Mouse (Mus musculus): ENCODE data around the gene Gm49361.

Gm49361 gene

DNA sequence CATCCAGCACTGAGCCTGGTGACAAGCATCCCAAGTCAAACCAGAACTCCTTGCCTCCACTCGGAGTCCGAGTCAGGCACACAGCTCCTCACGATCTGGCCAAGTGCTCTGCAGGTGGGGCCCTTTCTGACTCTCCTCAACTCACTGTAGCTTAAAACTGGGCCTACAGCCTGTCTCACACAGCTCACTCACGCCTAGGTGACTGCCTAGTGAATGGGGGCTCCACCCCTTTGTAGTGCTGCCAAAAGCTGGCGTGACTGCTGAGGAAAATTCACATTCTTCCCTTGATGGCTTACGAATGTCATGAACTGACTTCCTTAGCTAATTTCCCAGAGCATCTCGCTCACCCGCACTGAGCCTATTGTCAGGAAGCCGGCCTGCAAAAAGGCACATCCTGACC lies 15.4 kb downstream of the Gm49361 start:
- no peak for DNase-seq (ENCODE audit: low read depth in 1 of 2, low spot score in 2 of 2)

DNA sequence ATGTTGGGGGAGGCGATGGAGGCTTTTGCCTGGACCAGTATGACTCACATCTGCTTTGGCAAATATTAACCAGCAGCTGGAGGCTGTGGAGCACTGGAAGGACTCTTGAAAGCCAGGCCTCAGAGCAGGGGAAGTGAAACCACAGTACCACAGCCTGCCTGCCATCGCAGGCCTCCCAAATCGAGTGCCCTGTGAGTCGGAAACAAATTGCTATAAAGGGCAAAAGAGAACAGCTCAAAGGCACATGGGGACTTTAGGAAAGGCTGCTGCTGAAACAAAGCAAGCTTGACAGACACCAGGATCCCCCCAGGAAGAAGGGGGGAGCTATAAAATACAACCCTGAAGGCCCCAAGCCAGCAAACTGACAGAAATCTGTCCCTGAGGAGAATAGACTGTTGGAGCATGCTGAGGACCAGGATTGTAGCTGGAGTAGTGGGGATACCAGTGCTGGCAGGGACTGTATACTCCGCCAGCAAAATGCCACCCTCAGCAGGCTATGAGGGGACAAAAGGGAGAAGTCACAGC lies 15.9 kb downstream of the Gm49361 start:
- peak; percentile 48 to 64 for DNase-seq (ENCODE audit: low read depth in 1 of 2, low spot score in 2 of 2)

DNA sequence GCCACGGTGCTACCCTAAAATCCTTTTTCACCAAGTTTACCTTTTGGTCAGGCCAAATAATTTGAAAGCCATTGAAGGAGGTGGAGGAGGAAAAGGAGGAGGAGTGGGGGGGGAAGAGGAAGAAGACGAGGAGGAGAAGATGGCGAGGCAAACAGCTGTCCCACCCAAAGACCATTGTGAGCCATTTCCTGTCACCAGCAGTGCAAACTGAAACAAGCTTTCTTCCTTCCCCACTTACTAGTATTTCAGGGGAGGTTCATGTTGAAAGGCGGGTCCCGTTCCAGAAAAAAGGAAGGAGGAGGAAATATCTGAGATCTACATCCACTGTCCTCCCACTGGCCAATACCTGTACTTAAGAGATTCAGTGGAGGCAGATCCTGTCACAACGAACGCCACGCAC lies 16.5 kb downstream of the Gm49361 start:
- DNase-seq (ENCODE audit: low read depth in 1 of 2, low spot score in 2 of 2): no peak

DNA sequence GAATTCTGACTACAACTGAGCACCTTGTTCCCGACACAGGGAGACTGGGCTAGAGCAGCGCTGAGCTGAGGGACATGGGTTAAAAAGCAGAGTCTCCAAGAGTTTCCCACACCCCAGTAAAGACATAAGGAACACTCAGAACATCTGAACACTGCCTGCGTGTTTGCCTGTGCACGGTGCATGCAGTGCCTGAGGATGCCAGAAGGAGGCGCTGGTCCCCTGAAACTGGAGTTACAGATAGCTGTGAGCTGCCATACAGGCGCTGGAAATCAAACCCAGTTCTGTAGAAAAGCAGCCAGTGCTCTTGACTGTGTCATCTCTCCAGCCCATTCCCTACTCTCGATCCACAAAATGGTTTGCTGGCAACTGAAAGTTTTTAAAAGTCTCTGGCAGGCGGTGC lies 19.7 kb downstream of the Gm49361 start:
- no peak for DNase-seq (ENCODE audit: low read depth in 1 of 2, low spot score in 2 of 2)

DNA sequence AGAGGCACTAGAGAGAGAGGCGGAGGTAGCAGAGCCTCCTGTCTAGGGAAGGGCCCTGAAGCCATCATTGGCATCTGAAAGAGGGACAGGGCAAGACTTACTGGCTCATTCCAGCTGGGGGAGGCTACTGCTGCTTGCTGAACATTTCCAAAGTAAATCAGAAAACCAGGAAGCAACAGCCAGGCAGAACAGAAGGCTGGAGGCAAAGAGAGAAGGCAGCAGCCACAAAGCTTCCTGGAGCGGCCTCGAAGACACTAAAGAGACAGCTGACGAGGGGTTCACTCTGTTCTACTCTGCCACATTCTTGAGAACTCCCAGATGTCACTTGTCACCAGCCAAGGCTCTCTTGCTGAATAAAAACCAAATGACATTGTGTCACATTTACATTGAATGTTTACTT lies 21.4 kb downstream of the Gm49361 start:
- no peak for DNase-seq (ENCODE audit: low read depth in 1 of 2, low spot score in 2 of 2)

DNA sequence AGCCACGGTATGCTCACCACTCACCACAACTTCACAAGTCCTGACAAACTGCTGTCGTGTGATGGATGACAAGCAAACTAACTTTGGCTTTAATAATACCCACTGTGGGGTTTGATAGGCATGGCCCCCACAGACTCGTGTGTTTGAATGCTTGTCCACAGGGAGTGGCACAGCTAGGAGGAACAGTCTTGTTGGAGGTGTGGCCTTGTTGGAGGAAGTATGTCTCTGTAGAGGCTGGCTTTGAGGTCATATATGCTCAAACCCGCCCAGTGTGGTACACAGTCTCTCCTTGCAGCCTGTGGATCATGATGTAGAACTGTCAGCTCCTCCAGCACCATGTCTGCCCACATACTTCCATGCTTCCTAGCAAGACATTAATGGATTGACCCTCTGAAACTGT lies 27.7 kb downstream of the Gm49361 start:
- no peak for DNase-seq (ENCODE audit: low read depth in 1 of 2, low spot score in 2 of 2)

DNA sequence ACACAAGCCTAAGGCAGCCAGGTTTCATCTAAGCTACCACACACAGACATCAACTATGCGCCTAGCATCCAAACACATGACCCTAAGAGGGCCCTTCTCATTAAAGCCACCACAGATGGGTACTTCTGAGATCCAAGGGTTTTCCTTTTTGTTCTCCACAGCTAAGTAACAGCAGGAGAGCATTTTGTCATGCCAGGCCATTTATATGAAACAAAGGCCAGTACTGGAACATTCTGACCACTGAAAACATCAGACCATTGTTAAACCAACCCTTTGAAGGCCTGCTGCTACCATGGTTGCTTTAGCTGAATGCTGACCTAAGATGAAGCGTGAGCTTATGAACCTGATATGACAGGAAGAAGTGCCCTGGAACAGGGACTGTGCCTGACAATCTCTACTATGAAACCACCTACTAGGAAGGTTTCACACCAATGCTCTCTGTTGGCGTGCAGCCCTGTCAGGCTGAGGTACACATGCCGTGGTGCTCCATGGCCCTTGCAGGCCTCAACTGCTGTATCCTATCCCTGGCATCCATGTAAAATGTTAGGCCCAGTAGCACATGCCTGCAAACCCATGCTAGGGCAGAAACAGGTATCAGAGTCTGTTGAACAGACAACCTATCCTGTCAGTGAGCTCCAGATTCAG lies 29.2 kb downstream of the Gm49361 start:
- no peak for DNase-seq (ENCODE audit: low read depth in 1 of 2, low spot score in 2 of 2)

DNA sequence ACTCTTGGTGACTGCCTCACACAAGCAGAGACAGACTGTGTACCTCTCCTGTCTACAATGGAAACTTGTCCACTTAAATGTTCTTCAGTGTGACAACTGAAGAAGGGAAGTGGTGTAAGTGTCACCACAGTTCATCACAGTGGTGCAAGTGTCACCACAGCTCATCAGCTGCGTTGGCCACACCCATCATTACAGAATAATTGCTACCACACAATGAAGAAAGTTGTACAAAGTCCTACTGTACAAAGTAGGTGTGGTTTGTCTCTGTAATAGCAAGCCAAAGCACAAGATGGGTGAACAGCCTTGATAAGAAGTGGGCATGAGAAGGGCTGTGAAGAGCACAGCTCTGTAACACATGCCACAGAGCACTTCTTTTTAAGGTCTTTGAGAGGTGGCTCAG lies 33.0 kb downstream of the Gm49361 start:
- peak; percentile 26 to 32 for DNase-seq (ENCODE audit: low read depth in 1 of 2, low spot score in 2 of 2)

DNA sequence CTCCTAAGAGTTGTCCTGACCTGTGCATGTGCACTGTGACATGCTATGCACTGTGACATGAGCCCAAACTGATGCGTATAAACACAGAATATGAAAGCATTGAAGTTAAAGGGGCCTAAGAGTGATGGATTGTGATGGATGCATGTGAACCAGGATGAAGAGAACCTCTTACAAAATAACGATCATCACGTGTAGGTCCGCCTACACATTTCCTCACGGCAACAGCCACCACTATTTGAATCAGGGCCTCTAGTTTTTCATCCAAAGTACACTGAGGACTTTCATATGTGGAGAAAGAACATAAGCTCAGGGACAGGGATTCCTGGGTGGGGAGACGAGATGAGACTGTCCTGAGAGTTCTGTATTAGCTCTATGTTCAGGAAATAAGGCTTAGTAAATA lies 34.8 kb downstream of the Gm49361 start:
- DNase-seq (ENCODE audit: low read depth in 1 of 2, low spot score in 2 of 2): no peak

DNA sequence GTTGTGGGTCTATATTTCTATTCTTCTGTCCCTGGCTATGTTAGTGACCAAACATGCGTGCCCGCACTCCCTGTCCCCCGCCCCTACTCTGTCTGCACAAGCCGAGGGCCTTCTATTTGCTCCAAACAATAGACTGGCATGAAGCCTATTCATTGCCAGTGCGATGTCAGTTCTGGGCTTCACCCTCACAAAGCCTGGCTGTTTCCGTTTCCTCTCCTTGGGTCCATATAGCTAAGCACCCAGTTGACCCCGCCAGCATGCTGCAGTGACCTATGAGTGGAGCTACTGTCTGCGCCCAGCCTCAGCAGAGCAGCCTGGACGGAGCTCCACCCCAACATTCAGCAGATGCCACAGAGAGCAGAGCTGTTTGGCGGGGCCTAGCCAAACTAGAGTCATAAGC lies 36.7 kb downstream of the Gm49361 start:
- DNase-seq (ENCODE audit: low read depth in 1 of 2, low spot score in 2 of 2): no peak

DNA sequence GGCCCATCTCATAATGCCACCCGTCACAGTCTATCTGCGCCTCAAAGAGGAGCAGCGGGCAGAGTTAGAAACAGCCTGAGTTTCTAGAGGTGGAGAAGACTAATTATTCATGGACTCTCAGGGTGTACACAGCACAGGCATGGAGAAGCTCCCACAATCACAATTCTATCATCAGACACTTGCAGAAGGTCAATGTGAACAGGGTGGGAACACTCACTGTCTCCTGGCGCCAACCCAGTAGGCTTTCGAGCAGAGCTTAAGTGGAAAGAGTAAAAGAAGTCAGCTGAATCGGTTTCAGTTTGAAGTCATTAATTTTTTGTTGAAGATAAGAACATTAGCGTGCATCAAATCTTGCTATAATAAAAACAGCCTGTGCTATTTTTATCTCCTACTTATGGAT lies 37.3 kb downstream of the Gm49361 start:
- no peak for DNase-seq (ENCODE audit: low read depth in 1 of 2, low spot score in 2 of 2)

DNA sequence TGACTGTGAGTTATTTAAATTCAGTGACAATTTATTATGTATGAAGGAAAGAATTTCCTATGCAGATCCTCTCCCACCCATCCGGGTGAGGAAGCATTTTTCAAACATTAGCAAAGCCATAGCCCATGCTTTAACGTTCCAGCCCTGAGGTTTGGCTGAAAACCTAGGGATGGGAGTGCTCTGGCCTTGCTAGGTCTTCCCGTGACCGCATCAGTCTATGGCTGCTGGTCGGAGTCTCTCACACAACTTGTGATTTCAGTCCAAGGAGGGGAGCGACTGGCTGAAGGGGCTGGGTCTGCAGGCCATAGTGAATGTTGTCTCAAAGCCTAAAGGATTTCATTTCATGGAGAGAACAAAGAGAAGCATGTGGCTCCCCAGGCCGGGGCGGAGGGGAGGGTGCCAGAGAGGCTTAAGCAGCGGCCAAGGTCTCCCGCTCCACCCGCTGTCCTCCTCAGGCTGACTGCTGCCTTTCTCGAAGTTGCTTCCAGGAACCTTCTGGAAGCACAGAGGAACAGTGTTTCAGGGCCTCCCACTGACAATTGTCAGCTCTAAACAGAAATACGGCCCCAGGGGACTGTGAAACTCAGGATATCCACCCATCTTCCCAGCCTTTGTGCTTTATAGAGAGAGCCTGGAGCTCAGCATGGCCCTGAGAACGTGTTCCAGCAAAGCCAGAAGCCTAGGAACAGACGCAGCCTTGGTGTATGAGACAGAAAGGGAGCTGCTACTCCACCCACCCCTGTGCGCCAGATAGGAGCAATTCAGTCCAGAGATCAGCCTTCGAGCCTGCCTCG lies 38.6 kb downstream of the Gm49361 start:
- DNase-seq (ENCODE audit: low read depth in 1 of 2, low spot score in 2 of 2): no peak

DNA sequence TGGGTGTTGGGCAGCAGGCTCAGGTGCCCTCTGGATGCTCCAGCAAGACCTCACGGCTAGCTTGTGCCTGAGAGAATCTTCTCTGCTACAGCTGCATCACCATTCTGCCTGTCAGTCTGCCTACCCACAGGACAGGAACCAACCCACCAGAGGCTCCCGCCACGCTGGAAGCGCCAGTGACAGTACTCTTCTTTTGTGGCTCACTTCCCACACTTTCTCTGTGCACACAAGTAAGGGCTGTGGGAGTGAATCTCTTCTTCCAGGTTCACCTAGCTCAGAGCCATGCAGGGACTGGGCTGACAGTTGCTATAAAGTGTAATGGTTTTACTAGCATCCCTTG lies 39.2 kb downstream of the Gm49361 start:
- DNase-seq (ENCODE audit: low read depth in 1 of 2, low spot score in 2 of 2): no peak

DNA sequence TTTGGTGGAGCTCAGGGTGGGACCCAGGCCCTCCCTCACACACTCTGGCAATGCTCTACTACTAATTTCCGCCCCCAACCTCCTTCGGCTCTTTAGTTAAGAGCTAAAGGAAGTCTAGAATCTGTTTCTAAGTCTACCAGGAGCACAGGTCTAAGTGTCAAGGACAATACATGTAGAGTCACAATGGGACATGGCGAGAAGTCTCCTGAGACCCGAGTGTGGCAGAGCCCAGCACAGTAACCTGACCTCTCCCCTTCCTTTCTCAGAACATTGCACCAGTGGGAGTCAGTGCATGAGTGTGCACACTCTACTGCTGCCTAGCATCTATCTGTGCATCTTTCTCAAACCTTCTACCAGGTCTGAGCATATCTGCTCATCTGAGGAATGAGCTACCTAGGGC lies 40.1 kb downstream of the Gm49361 start:
- no peak for DNase-seq (ENCODE audit: low read depth in 1 of 2, low spot score in 2 of 2)

DNA sequence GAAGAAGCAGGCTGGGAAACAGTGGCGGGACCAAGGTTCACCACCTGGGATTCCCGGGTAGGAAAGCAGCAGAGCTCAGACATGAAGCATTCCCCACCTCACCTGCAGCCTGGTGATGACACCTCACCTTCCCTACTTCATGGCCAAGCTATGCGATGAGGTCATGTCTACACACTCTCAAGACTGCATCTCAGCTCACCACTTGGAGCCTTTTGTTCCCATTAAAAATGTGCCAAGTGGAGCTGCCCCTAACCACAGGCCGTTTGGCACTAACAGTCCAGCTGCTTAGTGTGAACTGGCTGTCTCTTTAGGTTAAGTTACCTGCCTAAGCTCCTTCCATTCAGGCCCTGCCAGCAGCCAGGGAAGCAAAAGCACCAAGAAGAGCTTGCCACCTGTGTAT lies 40.8 kb downstream of the Gm49361 start:
- DNase-seq (ENCODE audit: low read depth in 1 of 2, low spot score in 2 of 2): no peak

DNA sequence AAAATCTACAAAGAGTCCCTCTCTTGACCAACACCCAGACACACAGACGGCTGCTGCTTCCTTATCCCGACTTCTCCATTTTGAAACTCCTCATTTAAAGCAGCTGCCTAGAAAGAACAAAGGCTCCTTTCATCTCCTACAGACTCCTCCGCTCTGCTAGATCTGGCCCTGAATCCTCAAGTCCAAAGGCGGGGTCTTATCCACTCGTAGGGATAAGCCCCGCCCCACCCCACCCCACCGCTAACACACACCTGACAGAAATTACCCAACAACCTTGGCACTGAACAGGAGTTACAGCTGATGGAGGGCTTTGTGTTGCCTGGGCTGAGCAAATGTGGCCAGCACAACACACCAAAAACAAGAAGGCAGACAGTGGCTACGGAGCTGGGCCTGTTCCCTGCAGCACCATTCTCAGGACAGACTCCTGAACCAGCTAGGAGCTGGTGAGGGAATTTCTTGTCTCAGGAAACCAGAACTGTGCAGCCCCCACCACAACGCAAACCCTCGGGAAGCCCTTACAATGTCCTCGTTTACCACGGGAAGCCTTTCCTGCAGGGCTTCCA lies 43.9 kb downstream of the Gm49361 start:
- no peak for DNase-seq (ENCODE audit: low read depth in 1 of 2, low spot score in 2 of 2)

DNA sequence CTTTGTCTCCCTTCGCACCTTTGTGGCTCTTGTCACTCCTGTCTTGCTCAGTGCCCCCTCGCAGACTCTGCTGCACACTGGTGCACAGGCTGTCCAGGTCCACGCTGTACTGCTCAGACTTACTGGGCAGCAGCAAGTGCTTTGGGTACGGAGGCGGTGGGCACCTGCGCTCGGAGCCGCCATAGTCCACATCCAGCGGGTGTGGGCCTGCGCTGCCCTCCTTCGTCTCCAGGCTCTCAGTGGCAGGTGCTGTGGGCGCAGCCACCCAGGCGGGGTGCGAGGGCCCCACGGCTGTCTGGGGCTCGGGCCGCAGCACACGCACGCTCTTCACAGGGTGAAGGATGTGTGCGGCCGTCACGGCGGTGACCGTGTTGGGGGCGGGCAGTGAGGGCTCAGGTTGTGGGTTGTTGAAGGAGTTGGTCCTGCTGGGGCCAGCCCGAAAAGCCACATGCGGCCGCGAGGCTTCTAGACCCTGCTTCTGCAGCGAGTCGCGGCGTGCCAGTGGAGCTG lies 46.4 kb downstream of the Gm49361 start:
- no peak for DNase-seq (ENCODE audit: low read depth in 1 of 2, low spot score in 2 of 2)

DNA sequence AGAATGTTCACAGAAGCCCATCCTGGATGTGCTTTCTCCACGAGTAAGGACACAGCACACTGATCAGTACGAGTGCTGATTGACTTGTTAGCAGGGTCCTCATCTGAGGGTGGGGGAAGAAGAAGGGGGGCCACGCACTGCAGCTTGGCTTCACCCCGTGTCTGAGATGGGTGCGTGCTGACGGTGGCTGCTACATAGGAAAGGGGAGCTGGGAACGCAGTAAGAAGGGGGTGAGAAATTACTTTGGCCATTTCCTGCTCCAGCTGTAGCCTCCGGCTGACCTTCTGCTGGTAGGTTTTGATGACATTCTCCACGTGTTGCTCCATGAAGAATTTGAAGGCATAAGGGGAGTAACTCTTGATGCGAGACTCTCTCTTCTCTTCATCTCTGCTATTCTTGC lies 46.9 kb downstream of the Gm49361 start:
- DNase-seq (ENCODE audit: low read depth in 1 of 2, low spot score in 2 of 2): no peak

DNA sequence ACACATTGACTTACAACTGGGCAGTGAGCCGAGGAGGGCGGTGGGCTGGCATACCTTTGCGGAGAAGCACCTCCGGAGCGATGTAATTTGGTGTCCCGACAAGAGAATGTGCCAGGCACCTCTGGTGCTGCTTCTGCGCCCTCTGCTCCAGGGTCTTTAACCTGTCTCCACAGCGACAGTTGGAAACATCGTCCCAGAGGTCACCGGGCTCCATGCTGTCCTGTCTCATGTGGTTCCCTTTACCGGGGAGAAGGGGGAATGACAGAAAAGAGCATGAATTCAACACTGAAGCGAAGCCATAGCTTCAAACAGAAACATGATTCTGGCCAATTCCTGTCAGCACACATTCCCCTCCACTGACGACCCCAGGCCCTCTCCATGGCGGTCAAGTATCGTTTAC lies 49.8 kb downstream of the Gm49361 start:
- no peak for DNase-seq (ENCODE audit: low read depth in 1 of 2, low spot score in 2 of 2)

DNA sequence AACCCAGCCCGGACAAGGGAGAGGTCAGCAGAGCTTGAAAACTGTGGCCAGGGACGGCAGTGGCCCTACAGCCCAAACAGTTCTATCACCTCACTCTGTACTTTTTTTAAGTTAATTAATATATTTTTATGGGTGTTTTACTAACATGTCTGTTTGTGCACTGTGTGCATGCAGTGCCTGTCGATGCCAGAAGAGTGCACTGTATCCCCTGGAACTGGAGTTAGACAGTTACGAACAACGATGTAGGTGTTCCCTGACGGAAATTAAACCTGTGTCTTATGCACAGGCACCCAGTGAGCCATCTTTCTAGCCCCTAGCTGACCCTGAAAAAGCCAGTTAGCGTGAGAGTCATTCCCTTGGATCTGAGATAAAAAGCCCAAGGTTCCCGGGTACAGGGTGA lies 50.4 kb downstream of the Gm49361 start:
- DNase-seq (ENCODE audit: low read depth in 1 of 2, low spot score in 2 of 2): no peak

DNA sequence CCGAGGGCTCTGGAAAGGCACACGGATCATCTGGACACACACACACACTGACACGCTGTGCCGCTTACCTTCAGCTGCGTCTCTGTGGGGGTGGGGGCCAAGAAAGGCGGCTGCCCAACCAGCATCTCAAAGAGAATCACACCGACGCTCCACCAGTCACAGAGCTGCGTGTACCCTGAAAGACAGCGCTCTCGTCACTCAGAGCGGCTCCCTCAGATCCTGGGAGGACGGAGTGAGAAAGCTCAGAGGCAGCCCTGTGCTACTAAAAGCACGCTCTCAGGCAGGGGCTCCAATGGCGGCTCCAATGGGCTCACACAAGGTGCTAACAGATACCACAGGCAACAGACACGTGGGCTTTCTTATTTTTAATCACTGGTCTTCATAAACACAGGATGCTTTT lies 51.7 kb downstream of the Gm49361 start:
- DNase-seq (ENCODE audit: low read depth in 1 of 2, low spot score in 2 of 2): no peak

DNA sequence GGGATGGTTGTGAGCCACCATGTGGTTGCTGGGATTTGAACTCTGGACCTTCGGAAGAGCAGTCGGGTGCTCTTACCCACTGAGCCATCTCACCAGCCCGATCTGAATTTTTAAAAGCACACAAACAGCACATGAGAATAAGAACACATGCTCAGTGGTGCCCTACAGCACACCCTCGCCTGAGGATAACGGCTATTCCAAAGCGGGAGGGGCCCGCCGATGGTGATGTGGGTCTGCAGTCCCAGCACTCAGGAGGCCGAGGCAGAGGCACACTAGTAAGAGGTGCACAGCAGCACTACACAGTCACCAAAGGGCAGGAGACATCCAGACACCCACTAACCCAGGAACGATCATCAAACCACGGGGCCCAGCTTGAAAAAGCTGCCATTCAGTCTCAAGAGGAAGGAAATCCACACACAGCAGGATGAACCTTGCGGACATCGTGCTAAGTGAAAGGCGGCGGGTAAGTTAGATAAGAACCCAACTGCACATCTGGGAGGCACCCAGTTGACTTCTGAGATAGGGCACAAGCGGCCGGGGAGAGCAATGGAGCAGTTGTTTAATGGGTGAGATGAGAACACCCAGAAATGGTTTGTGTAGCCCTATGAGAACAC lies 53.3 kb downstream of the Gm49361 start:
- DNase-seq (ENCODE audit: low read depth in 1 of 2, low spot score in 2 of 2): no peak

All from monocyte, adult 2 months (primary cell).